In genomic region chr11:71512271-71513066, GRCm38 (mm10) we compare ENCODE assay signal across 8 mouse cellular contexts.
DNase-seq lines count a peak whose midpoint lies in the region; ATAC-seq and TF ChIP-seq lines count a peak whose summit lies in the region.
"Had no signal": no experiment of that assay in that cellular context is flagged by ENCODE, and none has a peak within 500 bp of the region (broad histone marks: within the 10 kb centered on the region; RNA-seq: fewer than 3 reads in every experiment).

No protein-coding gene starts in this region.

- TF ChIP-seq POLR2A in brain, embryonic 14.5 days (IDR thresholded peaks at IDR 0.05; ENCODE audit: borderline replicate concordance, extremely low read depth, insufficient read depth, insufficient read length, poor library complexity, severe bottlenecking) = no peak

- no peak for TF ChIP-seq CTCF in brain, embryonic 14.5 days (IDR thresholded peaks at IDR 0.05; ENCODE audit: borderline replicate concordance, extremely low read depth, insufficient read depth, insufficient read length)

- DNase-seq in kidney, adult 9 months = peak; percentile 10
- no peak for DNase-seq in kidney, adult 11 months
- peak; percentile 51 for DNase-seq in brain, embryonic 14.5 days (ENCODE audit: low read depth)
- peak; percentile 35 for DNase-seq in induced T-regulatory cell, adult 2 months (ENCODE audit: low read depth)
- DNase-seq in lung, postnatal 36 days = peak; percentile 36
- DNase-seq in layer of hippocampus, adult 9-11 months = no peak
- DNase-seq: thymus, postnatal 4 days had no signal

- ATAC-seq in megakaryocyte-erythroid progenitor cell, adult 5-6 weeks (replicated peaks; ENCODE audit: low FRiP score, low TSS enrichment, poor library complexity, severe bottlenecking) = no peak

Comparison
In these comparisons a context has a peak if more than half of its experiments do, and no peak if none do; other contexts are left out.
1. DNase-seq: peak in kidney, adult 9 months (single experiment), brain, embryonic 14.5 days (single experiment), induced T-regulatory cell, adult 2 months (single experiment) and lung, postnatal 36 days (single experiment); none in kidney, adult 11 months (single experiment) and layer of hippocampus, adult 9-11 months (single experiment).